Mouse (Mus musculus) MEL (cell line): ENCODE data around the gene Glmp.

Source experiments
- CTCF ChIP-seq, 3 experiments: IDR thresholded peaks in 2 of 3; conservative IDR thresholded peaks in 1 of 3; 2 replicates each; pipeline ENCODE4 v1.5.1; 2011 to 2012; ENCODE audit warnings: low read length in 3 of 3, low read depth in 2 of 3, mild to moderate bottlenecking in 2 of 3, improper control_type of control experiment in 1 of 3, inconsistent platforms in 1 of 3, mixed read lengths in 1 of 3, moderate library complexity in 1 of 3; ENCODE audit not compliant: control insufficient read depth in 1 of 3, insufficient read depth in 1 of 3, poor library complexity in 1 of 3, severe bottlenecking in 1 of 3
- E2F4 ChIP-seq: IDR thresholded peaks from 2 replicates; pipeline ENCODE4 v1.6.1; 2011; ENCODE audit warnings: low read depth, low read length, improper control_type of control experiment, borderline replicate concordance
- EP300 ChIP-seq, 2 experiments: IDR thresholded peaks; 2 replicates each; pipeline ENCODE4 v1.6.1; 2011; ENCODE audit warnings: improper control_type of control experiment in 2 of 2, low read length in 2 of 2, low read depth in 1 of 2, mild to moderate bottlenecking in 1 of 2
- GABPA ChIP-seq: IDR thresholded peaks from 2 replicates; pipeline ENCODE4 v1.6.1; 2012; ENCODE audit warnings: low read depth, mild to moderate bottlenecking, inconsistent platforms, low read length, improper control_type of control experiment, moderate library complexity
- GATA1 ChIP-seq: IDR thresholded peaks from 2 replicates; pipeline ENCODE4 v1.6.1; 2011; ENCODE audit warnings: low read depth, low read length, improper control_type of control experiment
- HCFC1 ChIP-seq: IDR thresholded peaks from 2 replicates; pipeline ENCODE4 v1.6.1; 2012; ENCODE audit warnings: low read depth, mild to moderate bottlenecking, inconsistent platforms, low read length, improper control_type of control experiment, moderate library complexity
- JUND ChIP-seq: IDR thresholded peaks from 2 replicates; pipeline ENCODE4 v1.6.1; 2011; ENCODE audit warnings: low read depth, mild to moderate bottlenecking, improper control_type of control experiment, low read length
- MEF2A ChIP-seq: IDR thresholded peaks from 2 replicates; pipeline ENCODE4 v1.6.1; 2014; ENCODE audit warnings: low read depth, mild to moderate bottlenecking, inconsistent platforms, low read length, improper control_type of control experiment; ENCODE audit not compliant: poor library complexity, insufficient replicate concordance, severe bottlenecking; ENCODE audit errors: extremely low read depth
- POLR2A ChIP-seq, 2 experiments: IDR thresholded peaks; 2 replicates each; pipeline ENCODE4 v1.6.1; 2011 to 2012; ENCODE audit warnings: low read length in 2 of 2, mild to moderate bottlenecking in 2 of 2, control low read depth in 1 of 2, improper control_type of control experiment in 1 of 2, low read depth in 1 of 2, moderate library complexity in 1 of 2; ENCODE audit not compliant: control insufficient read depth in 1 of 2, insufficient read depth in 1 of 2, poor library complexity in 1 of 2
- POLR2AphosphoS2 ChIP-seq: IDR thresholded peaks from 2 replicates; pipeline ENCODE4 v1.6.1; 2011; ENCODE audit warnings: low read length, improper control_type of control experiment
- RAD21 ChIP-seq: IDR thresholded peaks from 2 replicates; pipeline ENCODE4 v1.6.1; 2011; ENCODE audit warnings: mild to moderate bottlenecking, low read depth, low read length, improper control_type of control experiment
- SMC3 ChIP-seq: IDR thresholded peaks from 2 replicates; pipeline ENCODE4 v1.6.1; 2011; ENCODE audit warnings: low read depth, low read length, improper control_type of control experiment
- USF2 ChIP-seq, 2 experiments: IDR thresholded peaks; 2 replicates each; pipeline ENCODE4 v1.6.1; 2011 to 2012; ENCODE audit warnings: improper control_type of control experiment in 2 of 2, low read length in 2 of 2, borderline replicate concordance in 1 of 2, inconsistent platforms in 1 of 2, low read depth in 1 of 2, mild to moderate bottlenecking in 1 of 2; ENCODE audit not compliant: insufficient read depth in 1 of 2
- ZMIZ1 ChIP-seq: IDR thresholded peaks from 2 replicates; pipeline ENCODE4 v1.6.1; 2012; ENCODE audit warnings: low read depth, mild to moderate bottlenecking, inconsistent platforms, low read length, improper control_type of control experiment, moderate library complexity

DNA sequence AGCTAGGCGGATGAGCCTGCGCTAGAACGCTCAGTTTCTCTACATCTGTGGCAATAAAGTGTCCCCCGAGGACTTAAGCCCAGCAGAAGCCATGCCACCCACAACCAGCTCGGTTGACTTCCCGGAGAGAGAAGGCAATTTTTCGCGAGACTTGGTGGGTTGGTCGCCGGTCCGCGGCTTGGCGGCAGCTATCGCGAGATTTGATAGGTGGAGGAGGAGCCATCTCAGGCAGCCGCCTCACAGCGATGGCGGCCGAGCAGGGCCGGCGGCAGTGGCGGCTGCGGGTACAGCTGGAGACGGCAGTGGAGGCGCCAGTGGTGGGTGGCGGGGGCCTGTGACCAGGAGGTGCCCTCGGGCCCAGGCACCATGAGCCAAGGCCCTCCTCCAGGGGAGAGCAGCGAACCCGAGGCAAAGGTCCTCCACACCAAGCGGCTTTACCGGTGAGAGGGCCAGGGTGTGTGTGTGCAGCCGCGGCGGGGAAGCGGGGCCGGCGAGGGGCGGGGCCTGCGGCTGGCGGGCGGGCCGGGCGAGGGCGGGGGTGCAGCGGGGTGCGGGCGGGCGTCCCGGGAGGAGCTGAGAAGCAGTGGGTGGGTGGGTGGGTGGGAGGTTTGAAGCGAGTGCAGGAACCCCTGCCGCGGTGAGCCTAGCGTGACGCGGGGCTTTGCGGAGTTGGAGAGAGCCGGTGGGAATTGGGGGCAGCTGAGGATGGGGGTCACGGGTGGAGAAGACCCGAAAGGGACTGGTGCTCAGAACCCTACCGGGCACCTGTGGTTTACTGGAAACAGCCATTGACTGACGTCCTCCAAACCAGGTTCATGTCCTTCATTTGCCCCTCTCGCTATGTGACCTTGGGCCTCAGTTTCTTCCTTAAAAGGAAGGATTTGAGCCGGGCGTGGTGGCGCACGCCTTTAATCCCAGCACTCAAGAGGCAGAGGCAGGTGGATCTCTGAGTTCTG lies 11.5 kb downstream of the Glmp start, which contains the start of the genes Tmem79 and Smg5:
- no peak for TF ChIP-seq CTCF (IDR thresholded peaks at IDR 0.05 in 2 of 3, conservative IDR thresholded peaks at IDR 0.05 in 1 of 3; ENCODE audit: control insufficient read depth in 1 of 3, insufficient read depth in 1 of 3, low read depth in 2 of 3, low read length in 3 of 3, poor library complexity in 1 of 3, severe bottlenecking in 1 of 3)
- peak; percentile 88 for TF ChIP-seq HCFC1
- TF ChIP-seq E2F4, result no peak
- TF ChIP-seq GATA1, result no peak
- TF ChIP-seq POLR2A (IDR thresholded peaks at IDR 0.05; ENCODE audit: control insufficient read depth in 1 of 2, insufficient read depth in 1 of 2, low read depth in 1 of 2, low read length in 2 of 2, poor library complexity in 1 of 2), result peak; percentile 100
- peak in 1 of 2 experiments; percentile 20; a peak in 1 of 4 replicates for TF ChIP-seq EP300 (IDR thresholded peaks at IDR 0.05; ENCODE audit: low read depth in 1 of 2, low read length in 2 of 2)
- peak; percentile 99 for TF ChIP-seq ZMIZ1
- peak; percentile 100 for TF ChIP-seq POLR2AphosphoS2
- TF ChIP-seq MEF2A, result no peak
- TF ChIP-seq RAD21, result no peak
- TF ChIP-seq USF2 (IDR thresholded peaks at IDR 0.05; ENCODE audit: borderline replicate concordance in 1 of 2, insufficient read depth in 1 of 2, low read depth in 1 of 2, low read length in 2 of 2), result no peak
- no peak for TF ChIP-seq GABPA
- TF ChIP-seq JUND, result no peak
- TF ChIP-seq SMC3, result no peak
